Mouse (Mus musculus): ENCODE results near the gene Fam198a. TPM values are rescaled to one million over a fixed set of nuclear protein-coding genes. Genes with fewer than 3 reads are reported as not detected.
A peak's percentile ranks its signal among the peaks of the same experiment; 100 is the strongest.
"Not testable (repeated sequence)": the region's sequence is repeated elsewhere in the genome, so short reads cannot be mapped to it uniquely, and the experiment has no call there.

Gene Fam198a
- polyA plus RNA-seq, 1 experiment from 2014 or later = 0.45 TPM

- H3K4me1 ChIP-seq (ENCODE audit: control insufficient read depth, insufficient read depth, low read length) = no peaks in the 10 kb centered on the region
- no peaks in the 10 kb centered on the region for H3K36me3 ChIP-seq (ENCODE audit: control insufficient read depth, insufficient read depth, low read length)
- H3K4me3 ChIP-seq (ENCODE audit: low read depth, low read length) = no peak overlapping the region
- 82% methylated on average over 2 of the region's 2 CpGs for WGBS
- H3K4me2 ChIP-seq (ENCODE audit: low read depth, severe bottlenecking) = no peak overlapping the region
- no peaks in the 10 kb centered on the region for H3K9me3 ChIP-seq (ENCODE audit: control insufficient read depth, low read length)
- no peaks in the 10 kb centered on the region for H3K27me3 ChIP-seq (ENCODE audit: control insufficient read depth, insufficient read depth, low read length)
- no peak for DNase-seq (ENCODE audit: low spot score)
- no peak for ATAC-seq (ENCODE audit: insufficient number of reproducible peaks, low FRiP score, low TSS enrichment, low read depth)
- no peak overlapping the region for H3K9ac ChIP-seq (ENCODE audit: low read length)
- no peak overlapping the region for H3K27ac ChIP-seq (replicated peaks; ENCODE audit: low read depth, low read length)
Observed at GRCm38 (mm10) chr9:122010751-122011150, 60.0 kb downstream of the Fam198a start.

DNA sequence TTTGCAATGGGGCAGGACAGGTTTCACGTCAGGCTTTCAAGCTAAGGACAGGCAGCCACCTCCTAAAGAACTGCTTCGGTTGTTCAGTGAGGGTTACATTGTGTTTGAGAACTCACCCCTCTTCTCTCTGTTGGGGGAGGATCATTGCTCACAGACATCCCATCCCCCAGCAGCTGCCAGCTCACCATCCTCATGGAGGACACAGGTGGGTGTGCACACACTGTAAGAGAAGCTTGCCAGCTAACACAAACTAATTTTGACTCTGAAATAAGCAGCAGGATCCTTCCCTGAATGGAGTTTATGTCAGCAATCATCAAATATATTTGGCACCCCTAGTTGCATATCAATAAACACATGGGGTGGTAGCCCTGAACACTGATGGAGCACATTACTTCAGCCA is 62.0 kb downstream of the Fam198a start:
- H3K4me2 ChIP-seq (ENCODE audit: low read depth, severe bottlenecking) = no peak overlapping the region
- H3K27me3 ChIP-seq (ENCODE audit: control insufficient read depth, insufficient read depth, low read length) = no peaks in the 10 kb centered on the region
- no peak for DNase-seq (ENCODE audit: low spot score)
- ATAC-seq (ENCODE audit: insufficient number of reproducible peaks, low FRiP score, low TSS enrichment, low read depth) = no peak
- no peaks in the 10 kb centered on the region for H3K4me1 ChIP-seq (ENCODE audit: control insufficient read depth, insufficient read depth, low read length)
- 82% methylated on average over 2 of the region's 2 CpGs for WGBS
- H3K36me3 ChIP-seq (ENCODE audit: control insufficient read depth, insufficient read depth, low read length) = no peaks in the 10 kb centered on the region
- H3K27ac ChIP-seq (replicated peaks; ENCODE audit: low read depth, low read length) = no peak overlapping the region
- no peaks in the 10 kb centered on the region for H3K9me3 ChIP-seq (ENCODE audit: control insufficient read depth, low read length)
- no peak overlapping the region for H3K4me3 ChIP-seq (ENCODE audit: low read depth, low read length)
- no peak overlapping the region for H3K9ac ChIP-seq (ENCODE audit: low read length)

DNA sequence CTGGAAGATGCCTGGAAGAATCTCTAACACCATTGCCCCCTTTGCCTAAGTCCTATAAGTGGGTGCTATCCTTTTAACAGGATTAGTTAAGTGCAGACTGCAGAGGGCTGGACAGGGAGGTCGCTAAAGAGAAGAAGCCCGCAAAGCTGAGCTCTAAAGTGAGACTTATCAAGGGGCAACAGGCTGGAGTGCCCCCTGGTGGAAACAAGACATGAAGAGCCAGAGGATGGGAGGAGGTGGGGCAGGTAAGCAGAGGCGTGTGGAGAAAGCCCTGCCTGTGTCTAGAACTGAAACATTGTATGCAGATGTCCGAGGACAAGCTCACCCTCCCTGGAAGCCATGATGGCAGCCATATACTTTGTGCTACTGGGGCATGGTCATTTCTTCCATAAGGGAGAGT is 62.8 kb downstream of the Fam198a start:
- Histone ChIP-seq H3K36me3 (ENCODE audit: control insufficient read depth, insufficient read depth, low read length) (no peaks in the 10 kb centered on the region), H3K4me1 (ENCODE audit: control insufficient read depth, insufficient read depth, low read length) (no peaks in the 10 kb centered on the region), H3K9me3 (ENCODE audit: control insufficient read depth, low read length) (no peaks in the 10 kb centered on the region), H3K27ac (replicated peaks; ENCODE audit: low read depth, low read length) (no peak overlapping the region), H3K9ac (ENCODE audit: low read length) (no peak overlapping the region), H3K27me3 (ENCODE audit: control insufficient read depth, insufficient read depth, low read length) (no peaks in the 10 kb centered on the region), H3K4me2 (ENCODE audit: low read depth, severe bottlenecking) (no peak overlapping the region), H3K4me3 (ENCODE audit: low read depth, low read length) (no peak overlapping the region)
- 71% methylated on average over 4 of the region's 4 CpGs for WGBS
- DNase-seq (ENCODE audit: low spot score) (no peak), ATAC-seq (ENCODE audit: insufficient number of reproducible peaks, low FRiP score, low TSS enrichment, low read depth) (no peak)

DNA sequence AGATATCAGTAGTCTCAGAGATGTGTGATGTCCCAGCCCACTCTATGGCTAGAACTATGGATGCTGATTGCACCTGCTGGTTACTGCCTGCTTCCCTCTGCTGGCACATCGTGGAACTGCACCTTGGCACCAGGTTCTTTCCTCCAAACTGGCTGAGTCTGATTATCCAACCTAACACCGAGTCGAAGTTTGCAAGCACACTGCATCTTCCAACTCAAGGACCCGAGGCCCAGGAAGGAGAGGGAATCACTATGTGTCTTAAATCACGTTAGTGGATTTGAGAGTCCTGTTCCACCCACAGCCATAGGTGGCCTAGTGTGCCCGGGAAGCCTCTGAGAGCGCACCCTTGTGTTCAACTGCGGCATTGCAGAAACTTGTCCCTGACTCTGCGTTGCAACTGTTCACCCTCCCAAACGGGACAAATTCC is 63.5 kb downstream of the Fam198a start:
- peak; percentile 86 for DNase-seq (ENCODE audit: low spot score)

GRCm38 (mm10) chr9:122018079-122018478 is 67.3 kb downstream of the Fam198a start:
- no peaks in the 10 kb centered on the region for H3K9me3 ChIP-seq (ENCODE audit: control insufficient read depth, low read length)
- no peaks in the 10 kb centered on the region for H3K4me1 ChIP-seq (ENCODE audit: control insufficient read depth, insufficient read depth, low read length)
- ATAC-seq (ENCODE audit: insufficient number of reproducible peaks, low FRiP score, low TSS enrichment, low read depth) = no peak
- H3K9ac ChIP-seq (ENCODE audit: low read length) = no peak overlapping the region
- H3K27me3 ChIP-seq (ENCODE audit: control insufficient read depth, insufficient read depth, low read length) = no peaks in the 10 kb centered on the region
- no peak for DNase-seq (ENCODE audit: low spot score)
- no peak overlapping the region for H3K4me2 ChIP-seq (ENCODE audit: low read depth, severe bottlenecking)
- H3K4me3 ChIP-seq (ENCODE audit: low read depth, low read length) = no peak overlapping the region
- H3K36me3 ChIP-seq (ENCODE audit: control insufficient read depth, insufficient read depth, low read length) = no peaks in the 10 kb centered on the region
- 82% methylated on average over 5 of the region's 5 CpGs for WGBS
- H3K27ac ChIP-seq (replicated peaks; ENCODE audit: low read depth, low read length) = no peak overlapping the region

More for the DNA sequence above, 63.5 kb downstream of the Fam198a start:
- Histone ChIP-seq H3K36me3 (ENCODE audit: control insufficient read depth, insufficient read depth, low read length) (no peaks in the 10 kb centered on the region), H3K9ac (ENCODE audit: low read length) (no peak overlapping the region), H3K9me3 (ENCODE audit: control insufficient read depth, low read length) (no peaks in the 10 kb centered on the region), H3K27me3 (ENCODE audit: control insufficient read depth, insufficient read depth, low read length) (no peaks in the 10 kb centered on the region), H3K4me3 (ENCODE audit: low read depth, low read length) (no peak overlapping the region), H3K4me2 (ENCODE audit: low read depth, severe bottlenecking) (no peak overlapping the region), H3K4me1 (ENCODE audit: control insufficient read depth, insufficient read depth, low read length) (no peaks in the 10 kb centered on the region), H3K27ac (replicated peaks; ENCODE audit: low read depth, low read length) (no peak overlapping the region)
- no peak for ATAC-seq (ENCODE audit: insufficient number of reproducible peaks, low FRiP score, low TSS enrichment, low read depth)
- 18% methylated on average over 10 of the region's 10 CpGs for WGBS

DNA sequence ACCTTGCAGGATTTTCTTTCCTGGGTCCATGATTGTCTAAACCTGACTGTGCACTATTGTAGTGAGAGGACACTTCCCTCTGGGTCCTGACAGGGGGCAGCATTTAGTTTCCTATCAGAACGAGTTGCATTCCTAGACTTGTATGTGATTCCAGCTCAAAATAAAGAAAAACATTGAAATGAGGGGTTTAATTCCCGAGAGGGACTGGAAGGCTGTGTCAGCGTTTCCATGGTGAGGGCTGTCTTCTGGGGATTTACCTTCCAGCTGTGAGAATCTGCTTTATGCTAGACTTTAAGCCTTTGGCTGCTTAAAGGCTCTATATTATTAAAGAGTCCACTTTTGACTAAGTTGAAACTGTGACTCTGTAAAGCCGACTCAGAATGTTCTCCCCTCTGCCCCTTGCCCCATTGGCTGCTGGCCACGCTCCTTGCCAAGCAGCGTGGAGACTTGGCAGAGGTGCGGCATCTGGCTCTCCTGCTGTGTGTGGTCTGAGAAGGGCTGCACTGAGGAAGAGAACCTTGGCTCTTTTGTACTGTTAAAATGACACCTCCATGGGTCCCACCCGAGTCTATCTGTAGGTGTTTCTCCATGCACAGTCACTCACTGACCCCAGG is 68.1 kb downstream of the Fam198a start:
- Histone ChIP-seq H3K4me2 (ENCODE audit: low read depth, severe bottlenecking) (no peak overlapping the region), H3K9ac (ENCODE audit: low read length) (no peak overlapping the region), H3K4me3 (ENCODE audit: low read depth, low read length) (no peak overlapping the region), H3K36me3 (ENCODE audit: control insufficient read depth, insufficient read depth, low read length) (no peaks in the 10 kb centered on the region), H3K9me3 (ENCODE audit: control insufficient read depth, low read length) (no peaks in the 10 kb centered on the region), H3K4me1 (ENCODE audit: control insufficient read depth, insufficient read depth, low read length) (no peaks in the 10 kb centered on the region), H3K27ac (replicated peaks; ENCODE audit: low read depth, low read length) (no peak overlapping the region), H3K27me3 (ENCODE audit: control insufficient read depth, insufficient read depth, low read length) (no peaks in the 10 kb centered on the region)
- 34% methylated on average over 8 of the region's 8 CpGs for WGBS
- DNase-seq (ENCODE audit: low spot score) (peak; percentile 47), ATAC-seq (ENCODE audit: insufficient number of reproducible peaks, low FRiP score, low TSS enrichment, low read depth) (no peak)

DNA sequence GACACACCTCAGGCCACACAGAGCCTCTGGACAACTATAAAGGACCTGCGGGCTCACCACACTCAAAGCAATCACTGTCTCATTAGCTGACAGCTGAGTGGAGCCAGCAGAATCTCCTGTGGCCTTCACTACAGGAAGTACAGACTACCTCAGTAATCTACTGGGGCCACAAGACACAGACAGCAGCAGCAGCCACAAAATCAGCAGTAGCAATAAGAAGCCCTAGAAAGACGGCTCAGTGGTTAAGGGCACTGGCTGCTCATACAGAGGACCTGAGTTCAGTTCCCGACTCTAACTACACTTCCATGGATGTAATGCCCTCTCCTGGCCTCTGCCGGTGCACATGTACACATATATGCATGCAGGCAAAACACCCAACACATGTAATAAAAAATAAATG is 69.5 kb downstream of the Fam198a start:
- 87% methylated on average over 4 of the region's 4 CpGs for WGBS
- no peaks in the 10 kb centered on the region for H3K27me3 ChIP-seq (ENCODE audit: control insufficient read depth, insufficient read depth, low read length)
- H3K4me1 ChIP-seq (ENCODE audit: control insufficient read depth, insufficient read depth, low read length) = no peaks in the 10 kb centered on the region
- no peaks in the 10 kb centered on the region for H3K9me3 ChIP-seq (ENCODE audit: control insufficient read depth, low read length)
- no peak overlapping the region for H3K4me2 ChIP-seq (ENCODE audit: low read depth, severe bottlenecking)
- DNase-seq (ENCODE audit: low spot score) (no peak), ATAC-seq (ENCODE audit: insufficient number of reproducible peaks, low FRiP score, low TSS enrichment, low read depth) (no peak)
- no peak overlapping the region for H3K4me3 ChIP-seq (ENCODE audit: low read depth, low read length)
- H3K9ac ChIP-seq (ENCODE audit: low read length) = no peak overlapping the region
- H3K27ac ChIP-seq (replicated peaks; ENCODE audit: low read depth, low read length) = no peak overlapping the region
- H3K36me3 ChIP-seq (ENCODE audit: control insufficient read depth, insufficient read depth, low read length) = no peaks in the 10 kb centered on the region

- not testable (repeated sequence) for H3K36me3 ChIP-seq (ENCODE audit: control insufficient read depth, insufficient read depth, low read length); H3K27ac ChIP-seq (replicated peaks; ENCODE audit: low read depth, low read length); H3K9ac ChIP-seq (ENCODE audit: low read length); H3K4me1 ChIP-seq (ENCODE audit: control insufficient read depth, insufficient read depth, low read length); H3K4me2 ChIP-seq (ENCODE audit: low read depth, severe bottlenecking); ATAC-seq (ENCODE audit: insufficient number of reproducible peaks, low FRiP score, low TSS enrichment, low read depth); H3K9me3 ChIP-seq (ENCODE audit: control insufficient read depth, low read length); H3K27me3 ChIP-seq (ENCODE audit: control insufficient read depth, insufficient read depth, low read length); H3K4me3 ChIP-seq (ENCODE audit: low read depth, low read length); DNase-seq (ENCODE audit: low spot score)
- 89% methylated on average over 4 of the region's 4 CpGs for WGBS
Observed at GRCm38 (mm10) chr9:122021171-122021570, 70.4 kb downstream of the Fam198a start.

- Histone ChIP-seq H3K4me3 (ENCODE audit: low read depth, low read length) (no peak overlapping the region), H3K9ac (ENCODE audit: low read length) (no peak overlapping the region), H3K27me3 (ENCODE audit: control insufficient read depth, insufficient read depth, low read length) (no peaks in the 10 kb centered on the region), H3K4me1 (ENCODE audit: control insufficient read depth, insufficient read depth, low read length) (peaks cover 7% of the 10 kb centered on the region; the same call in 1 of the 2 replicates), H3K9me3 (ENCODE audit: control insufficient read depth, low read length) (no peaks in the 10 kb centered on the region), H3K36me3 (ENCODE audit: control insufficient read depth, insufficient read depth, low read length) (no peaks in the 10 kb centered on the region), H3K27ac (replicated peaks; ENCODE audit: low read depth, low read length) (no peak overlapping the region), H3K4me2 (ENCODE audit: low read depth, severe bottlenecking) (no peak overlapping the region)
- 88% methylated on average over 5 of the region's 5 CpGs for WGBS
- ATAC-seq (ENCODE audit: insufficient number of reproducible peaks, low FRiP score, low TSS enrichment, low read depth) = no peak
- DNase-seq (ENCODE audit: low spot score) = no peak
Observed at GRCm38 (mm10) chr9:122021581-122021980, 70.8 kb downstream of the Fam198a start.
